7 mouse cellular contexts compared by ENCODE assay signal in genomic region chr7:144471103-144471502, GRCm38 (mm10). TPM values are rescaled to one million over a fixed set of nuclear protein-coding genes. Genes with fewer than 3 reads are reported as not detected.
A peak's percentile ranks its signal among the peaks of the same experiment; 100 is the strongest.
DNase-seq lines count a peak whose midpoint lies in the region; ATAC-seq and TF ChIP-seq lines count a peak whose summit lies in the region.

No protein-coding gene starts in this region.

- TF ChIP-seq CTCF in forebrain, postnatal 0 days (IDR thresholded peaks at IDR 0.05; ENCODE audit: low read depth): no peak

- H3K27ac ChIP-seq in lung, embryonic 16.5 days (ENCODE audit: low read length): no peak overlapping the region
- H3K27ac ChIP-seq in forebrain, postnatal 0 days (ENCODE audit: low read depth, low read length): peak overlapping the region; percentile 81
- 0 out of 2 replicates have a peak overlapping the region, but pooled peaks have one; percentile 71 for H3K27ac ChIP-seq in liver, embryonic 13.5 days
- H3K27ac ChIP-seq in stomach, embryonic 16.5 days (ENCODE audit: low read length): peak overlapping the region; percentile 96; the same call in 1 of the 2 replicates

- DNase-seq in lung, postnatal 36 days: no peak
- no peak for DNase-seq in forebrain, postnatal 0 days
- DNase-seq in liver, embryonic 13.5 days: no peak
- no peak for DNase-seq in cerebellum, adult 11-12 months
- DNase-seq in right cerebral cortex, postnatal 25 days: no peak

- peak overlapping the region; percentile 97 for H3K9ac ChIP-seq in lung, embryonic 16.5 days (ENCODE audit: low read length)
- H3K9ac ChIP-seq in forebrain, postnatal 0 days: peak overlapping the region; percentile 92
- peak overlapping the region; percentile 90 for H3K9ac ChIP-seq in liver, embryonic 13.5 days
- peak overlapping the region; percentile 98 for H3K9ac ChIP-seq in stomach, embryonic 16.5 days (ENCODE audit: low read length)

- peaks cover 14% of the 10 kb centered on the region for H3K4me1 ChIP-seq in lung, embryonic 16.5 days (replicated peaks; ENCODE audit: control insufficient read depth, insufficient read depth, low read length)
- H3K4me1 ChIP-seq in forebrain, postnatal 0 days (ENCODE audit: insufficient read depth): 0 out of 2 replicates have a peak, but pooled peaks cover 7% of the 10 kb centered on the region
- H3K4me1 ChIP-seq in liver, embryonic 13.5 days (replicated peaks): peaks cover 38% of the 10 kb centered on the region
- peaks cover 12% of the 10 kb centered on the region for H3K4me1 ChIP-seq in stomach, embryonic 16.5 days (ENCODE audit: control insufficient read depth, insufficient read depth, low read length)

- WGBS in lung, embryonic 16.5 days: 76% methylated on average over 2 of the region's 2 CpGs
- WGBS in forebrain, postnatal 0 days: 79% methylated on average over 2 of the region's 2 CpGs
- 51% methylated on average over 2 of the region's 2 CpGs for WGBS in liver, embryonic 13.5 days (ENCODE audit: insufficient replicate concordance)
- WGBS in stomach, embryonic 16.5 days: 71% methylated on average over 2 of the region's 2 CpGs

- H3K27me3 ChIP-seq in lung, embryonic 16.5 days (ENCODE audit: control insufficient read depth, insufficient read depth, low read depth, low read length): no peaks in the 10 kb centered on the region
- H3K27me3 ChIP-seq in forebrain, postnatal 0 days (ENCODE audit: insufficient read depth, low read length): no peaks in the 10 kb centered on the region
- no peaks in the 10 kb centered on the region for H3K27me3 ChIP-seq in liver, embryonic 13.5 days
- H3K27me3 ChIP-seq in stomach, embryonic 16.5 days (ENCODE audit: control insufficient read depth, insufficient read depth, low read length): no peaks in the 10 kb centered on the region

- peak overlapping the region; percentile 74 for H3K4me2 ChIP-seq in lung, embryonic 16.5 days (ENCODE audit: low read depth, low read length)
- H3K4me2 ChIP-seq in forebrain, postnatal 0 days (ENCODE audit: low read depth): peak overlapping the region; percentile 85
- peak overlapping the region; percentile 94 for H3K4me2 ChIP-seq in liver, embryonic 13.5 days
- H3K4me2 ChIP-seq in stomach, embryonic 16.5 days (ENCODE audit: low read depth, low read length): peak overlapping the region; percentile 77

- H3K9me3 ChIP-seq in lung, embryonic 16.5 days (ENCODE audit: control insufficient read depth, low read length): no peaks in the 10 kb centered on the region
- H3K9me3 ChIP-seq in forebrain, postnatal 0 days (ENCODE audit: low read length): no peaks in the 10 kb centered on the region
- H3K9me3 ChIP-seq in liver, embryonic 13.5 days (replicated peaks): no peaks in the 10 kb centered on the region
- no peaks in the 10 kb centered on the region for H3K9me3 ChIP-seq in stomach, embryonic 16.5 days (replicated peaks; ENCODE audit: control insufficient read depth, low read length)

- ATAC-seq in lung, embryonic 16.5 days (ENCODE audit: low read depth): no peak
- ATAC-seq in forebrain, postnatal 0 days: no peak
- ATAC-seq in liver, embryonic 13.5 days (ENCODE audit: low read depth): no peak
- no peak for ATAC-seq in stomach, embryonic 16.5 days (ENCODE audit: insufficient read depth, low FRiP score)

- H3K36me3 ChIP-seq in lung, embryonic 16.5 days (ENCODE audit: control insufficient read depth, insufficient read depth, low read length): no peaks in the 10 kb centered on the region
- H3K36me3 ChIP-seq in forebrain, postnatal 0 days (ENCODE audit: insufficient read depth): peaks cover 8% of the 10 kb centered on the region
- H3K36me3 ChIP-seq in liver, embryonic 13.5 days: peaks cover 8% of the 10 kb centered on the region
- no peaks in the 10 kb centered on the region for H3K36me3 ChIP-seq in stomach, embryonic 16.5 days (ENCODE audit: control insufficient read depth, insufficient read depth, low read length)

- H3K4me3 ChIP-seq in lung, embryonic 16.5 days (ENCODE audit: low read length): peak overlapping the region; percentile 88
- peak overlapping the region; percentile 84 for H3K4me3 ChIP-seq in forebrain, postnatal 0 days (ENCODE audit: low read depth, low read length)
- peak overlapping the region; percentile 81 for H3K4me3 ChIP-seq in liver, embryonic 13.5 days (replicated peaks)
- peak overlapping the region; percentile 93 for H3K4me3 ChIP-seq in stomach, embryonic 16.5 days (replicated peaks; ENCODE audit: low read length)

RNA-seq across cellular contexts. Expression of gene Cttn, which starts 0.3 kb away (rescaled TPM):
- 177 and 178 TPM in 2 replicates for polyA plus RNA-seq in lung, embryonic 16.5 days (2015; fragmentation: Nextera tagmentation; extraction: Ambion mirVana)
- 109 and 132 TPM in 2 replicates for total RNA-seq in forebrain, postnatal 0 days (2014; rRNA removed)
- 143 and 164 TPM in 2 replicates for polyA plus RNA-seq in forebrain, postnatal 0 days (2015; fragmentation: Nextera tagmentation; extraction: Ambion mirVana)
- polyA plus RNA-seq in liver, embryonic 13.5 days (2015; fragmentation: Nextera tagmentation; extraction: Ambion mirVana): 44.8 and 51.9 TPM in 2 replicates
- 184 and 228 TPM in 2 replicates for polyA plus RNA-seq in stomach, embryonic 16.5 days (2015; fragmentation: Nextera tagmentation; extraction: Ambion mirVana)
